Mouse (Mus musculus) ovary, adult 10 weeks (tissue): Measurements from ENCODE around the gene Tas2r117. TPM values are rescaled to one million over a fixed set of nuclear protein-coding genes. Genes with fewer than 3 reads are reported as not detected.

Experiments used
- polyA plus RNA-seq: library from polyadenylated mRNA; stranded (reverse); fragments of 350-450 nt; fragmentation: Illumina TruSeq; extraction: RNeasy Lipid Tissue Mini Kit (QIAGEN cat#74804); gene quantifications from one replicate; pipeline ENCODE4 v1.2.3, GENCODE M21; 2014

Tas2r117 gene
- not detected for polyA plus RNA-seq

DNA sequence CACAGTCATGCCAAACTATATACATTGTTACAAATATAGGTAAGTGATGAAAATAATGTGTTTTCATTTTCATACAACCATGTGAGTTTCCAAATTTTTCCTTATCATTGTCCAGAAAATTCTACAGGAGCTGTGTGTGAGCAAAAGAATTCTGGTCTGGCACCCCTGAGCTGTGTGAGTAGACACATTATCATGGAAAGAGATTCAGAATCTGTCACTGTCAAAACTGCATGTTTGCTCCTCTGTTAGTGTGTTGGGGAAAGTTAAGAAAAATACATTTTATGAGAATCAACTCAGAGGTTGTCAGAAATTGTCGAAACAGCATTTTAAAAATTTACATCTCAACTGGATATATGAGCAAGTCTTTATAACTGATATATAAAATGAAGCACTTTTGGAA is at the start of gene Tas2r117:
Gene Tas2r117, plus strand, starts transcription at position 301 of the 400 bp plus-strand sequence.

DNA sequence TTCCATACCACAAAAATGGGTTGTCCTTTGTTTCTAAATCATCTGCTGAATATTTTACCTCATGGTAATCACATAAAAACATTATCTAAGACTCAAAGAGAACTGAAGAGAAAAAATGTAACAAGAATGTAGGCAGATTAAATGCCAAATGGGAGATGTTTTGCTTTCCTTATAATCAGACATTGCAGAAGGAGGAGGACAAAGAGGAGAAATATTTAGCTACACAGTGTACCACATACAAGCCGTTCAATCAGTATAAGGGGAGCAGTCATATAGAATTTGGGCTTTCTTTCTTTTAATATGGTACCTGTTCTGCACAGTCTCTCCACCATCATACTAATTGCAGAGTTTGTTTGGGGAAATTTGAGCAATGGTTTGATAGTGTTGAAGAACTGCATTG is 48.2 kb upstream of the Tas2r117 start, which contains the start of gene Tas2r124:
Gene Tas2r124, plus strand, starts transcription at position 301 of the 400 bp plus-strand sequence.

DNA sequence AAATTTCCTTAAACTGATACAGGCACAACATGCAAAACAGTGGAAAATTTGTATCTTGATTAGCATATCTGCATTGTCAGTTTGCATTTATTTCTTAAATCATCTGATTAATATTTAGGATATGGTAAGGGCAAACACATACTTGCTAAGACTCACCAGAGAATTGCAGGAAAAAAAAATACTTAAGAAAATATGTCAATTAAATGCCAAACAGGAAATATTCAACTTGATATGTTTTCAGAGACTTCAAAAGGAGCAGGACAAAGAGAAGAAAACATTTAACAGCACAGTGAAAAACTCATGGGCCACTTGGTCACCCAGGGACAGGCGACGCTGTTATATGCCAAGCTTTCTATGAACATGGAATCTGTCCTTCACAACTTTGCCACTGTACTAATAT is 40.8 kb upstream of the Tas2r117 start, which contains the start of gene Tas2r102:
Gene Tas2r102, plus strand, starts transcription at position 301 of the 400 bp plus-strand sequence.

DNA sequence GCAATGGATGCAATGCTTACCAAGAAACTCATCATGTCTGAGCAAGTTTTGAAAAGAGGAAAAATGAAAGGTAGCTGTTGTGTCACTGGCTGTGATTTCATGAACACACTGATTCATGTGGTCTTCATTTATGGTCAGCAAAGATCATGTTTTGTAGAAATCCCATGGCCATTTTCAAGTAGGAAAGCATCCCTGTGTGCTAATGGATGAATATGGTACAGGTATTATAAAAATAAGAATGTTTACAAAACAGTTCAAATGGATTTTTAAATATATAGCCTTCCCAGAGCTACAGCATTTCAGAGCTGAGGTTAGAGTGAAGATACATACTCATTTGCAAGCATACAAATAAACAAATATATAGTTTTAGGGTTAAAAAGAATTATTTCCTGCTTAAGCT is 24.6 kb upstream of the Tas2r117 start, which contains the start of gene Tas2r136:
Gene Tas2r136, minus strand, starts transcription at position 101 of the 400 bp plus-strand sequence.

DNA sequence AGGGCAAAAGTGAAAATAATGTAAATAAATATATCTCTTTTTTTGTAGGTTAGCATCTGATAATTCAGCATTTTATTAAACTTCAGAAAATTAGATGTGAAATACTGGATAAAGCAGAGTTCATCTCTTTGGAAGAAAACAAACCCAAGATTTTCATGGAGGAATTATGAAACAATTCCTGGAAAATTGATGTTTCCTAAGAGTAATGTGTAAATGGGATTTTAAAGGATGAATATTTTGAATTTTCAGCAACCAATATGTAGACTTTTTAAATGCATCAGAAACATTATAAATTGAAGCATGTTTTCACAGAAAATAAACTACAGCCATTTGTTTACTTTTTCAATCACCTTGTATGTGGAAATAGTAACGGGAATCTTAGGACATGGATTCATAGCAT is 44.2 kb downstream of the Tas2r117 start, which contains the start of gene Tas2r123:
Gene Tas2r123, plus strand, starts transcription at position 301 of the 400 bp plus-strand sequence.

Other genes starting within 250 kb of the Tas2r117 start
- not detected for gene Prh1, start 233.0 kb upstream of the Tas2r117 start, polyA plus RNA-seq
- gene Prp2, start 206.9 kb upstream of the Tas2r117 start, polyA plus RNA-seq, result not detected
- not detected for gene A630073D07Rik, start 151.3 kb upstream of the Tas2r117 start, polyA plus RNA-seq
- not detected for gene Tas2r120, start 145.9 kb upstream of the Tas2r117 start, polyA plus RNA-seq
- gene Tas2r121, start 101.8 kb upstream of the Tas2r117 start, polyA plus RNA-seq, result not detected
- not detected for gene Tas2r122, start 90.9 kb upstream of the Tas2r117 start, polyA plus RNA-seq
- gene Tas2r115, start 64.8 kb upstream of the Tas2r117 start, polyA plus RNA-seq, result not detected
- gene Tas2r124, start 48.1 kb upstream of the Tas2r117 start, polyA plus RNA-seq, result not detected
- not detected for gene Tas2r102, start 40.7 kb upstream of the Tas2r117 start, polyA plus RNA-seq
- not detected for gene Tas2r136, start 24.7 kb upstream of the Tas2r117 start, polyA plus RNA-seq
- not detected for gene Tas2r123, start 44.3 kb downstream of the Tas2r117 start, polyA plus RNA-seq
- gene Tas2r116, start 52.6 kb downstream of the Tas2r117 start, polyA plus RNA-seq, result not detected
- not detected for gene Tas2r110, start 65.2 kb downstream of the Tas2r117 start, polyA plus RNA-seq
- not detected for gene Tas2r113, start 90.2 kb downstream of the Tas2r117 start, polyA plus RNA-seq
- gene Tas2r125, start 106.8 kb downstream of the Tas2r117 start, polyA plus RNA-seq, result not detected
- not detected for gene Tas2r129, start 148.3 kb downstream of the Tas2r117 start, polyA plus RNA-seq
- gene Tas2r131, start 155.1 kb downstream of the Tas2r117 start, polyA plus RNA-seq, result not detected
- gene Tas2r109, start 178.1 kb downstream of the Tas2r117 start, polyA plus RNA-seq, result not detected
- gene Tas2r103, start 234.3 kb downstream of the Tas2r117 start, polyA plus RNA-seq, result not detected